Mouse (Mus musculus) hindbrain, postnatal 0 days (tissue): ENCODE results near the gene 1700008O03Rik. TPM values are rescaled to one million over a fixed set of nuclear protein-coding genes. Genes with fewer than 3 reads are reported as not detected.

Experiments
- ATAC-seq: fragments of 200-750 bp; cut with Nextera tagmentation; 2 replicates; pipeline ENCODE4 v1.8.0; 2017; ENCODE audit warnings: mild to moderate bottlenecking, moderate TSS enrichment, moderate library complexity
- DNase-seq: peaks from one replicate; pipeline ENCODE4 v3.0.0-alpha.2; 2015; ENCODE audit warnings: low spot score
- H3K27ac ChIP-seq: fragments of 300-500 bp; sonication (generic); 2 replicates; pipeline ENCODE4 v1.5.1; 2014; ENCODE audit warnings: mild to moderate bottlenecking
- H3K27me3 ChIP-seq: fragments of 300-500 bp; sonication (generic); 2 replicates; pipeline ENCODE4 v1.6.1; 2014; ENCODE audit warnings: low read length, mixed read lengths; ENCODE audit not compliant: insufficient read depth
- H3K36me3 ChIP-seq: fragments of 300-500 bp; sonication (generic); 2 replicates; pipeline ENCODE4 v1.6.1; 2014; ENCODE audit warnings: low read length, mixed read lengths; ENCODE audit not compliant: insufficient read depth
- H3K4me1 ChIP-seq: fragments of 300-500 bp; sonication (generic); 2 replicates; pipeline ENCODE4 v1.6.1; 2014; ENCODE audit warnings: antibody characterized with exemption, low read length, mixed read lengths; ENCODE audit not compliant: insufficient read depth
- H3K4me2 ChIP-seq: fragments of 300-500 bp; sonication (generic); 2 replicates; pipeline ENCODE4 v1.6.1; 2014; ENCODE audit warnings: low read depth, mild to moderate bottlenecking, low read length, moderate library complexity, mixed read lengths
- H3K4me3 ChIP-seq: fragments of 300-500 bp; sonication (generic); 2 replicates; pipeline ENCODE4 v1.5.1; 2014; ENCODE audit warnings: low read length
- H3K9ac ChIP-seq: fragments of 300-500 bp; sonication (generic); replicated peaks from 2 replicates; pipeline ENCODE4 v1.6.1; 2014; ENCODE audit warnings: mild to moderate bottlenecking, low read length, moderate library complexity, mixed read lengths
- H3K9me3 ChIP-seq: fragments of 300-500 bp; sonication (generic); 2 replicates; pipeline ENCODE4 v1.6.1; 2016; ENCODE audit warnings: low read length, mixed read lengths
- CTCF ChIP-seq: IDR thresholded peaks from 2 replicates; pipeline ENCODE4 v1.5.1; 2016; ENCODE audit warnings: antibody characterized with exemption, control low read depth, low read depth
- WGBS: fragments of 180-500 bp; shearing (Covaris S2); extraction: QIAGEN DNeasy Blood & Tissue Kit; methylation state at CpG from one replicate; pipeline ENCODE4 v1.1.7; 2014; 5-methylcytosine and 5-hydroxymethylcytosine counted together
- polyA plus RNA-seq: library from polyadenylated mRNA; unstranded; fragments of >200 nt; fragmentation: Nextera tagmentation; extraction: Ambion mirVana; gene quantifications from 2 replicates; pipeline ENCODE4 v1.2.1, GENCODE M21; 2015
- total RNA-seq: library from RNA; depleted of rRNA; stranded (reverse); fragments of >200 nt; gene quantifications from 2 replicates; pipeline ENCODE4 v1.2.3, GENCODE M21; 2014

1700008O03Rik gene
- total and polyA plus RNA-seq, 2 experiments from 2014 or later, result 1.4 to 3.3 TPM

- Histone ChIP-seq H3K4me2 (no peak overlapping the region), H3K4me1 (peaks cover 6% of the 10 kb centered on the region), H3K4me3 (no peak overlapping the region), H3K9me3 (no peaks in the 10 kb centered on the region), H3K36me3 (no peaks in the 10 kb centered on the region), H3K9ac (no peak overlapping the region), H3K27me3 (peaks cover 27% of the 10 kb centered on the region; the same call in 1 of the 2 replicates), H3K27ac (no peak overlapping the region)
- TF ChIP-seq CTCF, result no peak
- DNase-seq (no peak), ATAC-seq (no peak)
- WGBS, result 35% methylated on average over 6 of the region's 6 CpGs
Observed at GRCm38 (mm10) chr7:44355411-44355810, 30.2 kb downstream of the 1700008O03Rik start.

GRCm38 (mm10) chr7:44353601-44354340 is 31.8 kb downstream of the 1700008O03Rik start:
- Histone ChIP-seq H3K4me2 (no peak overlapping the region), H3K4me1 (no peaks in the 10 kb centered on the region), H3K36me3 (no peaks in the 10 kb centered on the region), H3K9ac (no peak overlapping the region), H3K27me3 (peaks cover 27% of the 10 kb centered on the region; the same call in 1 of the 2 replicates), H3K4me3 (no peak overlapping the region), H3K9me3 (no peaks in the 10 kb centered on the region), H3K27ac (no peak overlapping the region)
- no peak for TF ChIP-seq CTCF
- DNase-seq (no peak), ATAC-seq (no peak)
- WGBS, result 8% methylated on average over 34 of the region's 35 CpGs

GRCm38 (mm10) chr7:44352750-44353600 is 32.6 kb downstream of the 1700008O03Rik start:
- Histone ChIP-seq H3K36me3 (0 out of 2 replicates have a peak, but pooled peaks cover 4% of the 10 kb centered on the region), H3K27ac (no peak overlapping the region), H3K4me1 (no peaks in the 10 kb centered on the region), H3K9me3 (no peaks in the 10 kb centered on the region), H3K4me3 (no peak overlapping the region), H3K27me3 (peaks cover 27% of the 10 kb centered on the region; the same call in 1 of the 2 replicates), H3K9ac (no peak overlapping the region), H3K4me2 (0 out of 2 replicates have a peak overlapping the region, but pooled peaks have one; percentile 27)
- WGBS, result 12% methylated on average over 67 of the region's 71 CpGs
- peak; percentile 34 for DNase-seq
- no peak for ATAC-seq
- TF ChIP-seq CTCF, result no peak

GRCm38 (mm10) chr7:44351881-44352749 is 33.5 kb downstream of the 1700008O03Rik start:
- H3K9ac ChIP-seq, result no peak overlapping the region
- DNase-seq (no peak), ATAC-seq (no peak; the same call in 1 of the 2 replicates)
- TF ChIP-seq CTCF, result no peak
- H3K4me2 ChIP-seq, result 0 out of 2 replicates have a peak overlapping the region, but pooled peaks have one; percentile 27
- no peaks in the 10 kb centered on the region for H3K4me1 ChIP-seq
- no peaks in the 10 kb centered on the region for H3K9me3 ChIP-seq
- WGBS, result 11% methylated on average over 68 of the region's 71 CpGs
- peaks cover 27% of the 10 kb centered on the region; the same call in 1 of the 2 replicates for H3K27me3 ChIP-seq
- no peak overlapping the region for H3K4me3 ChIP-seq
- H3K36me3 ChIP-seq, result 0 out of 2 replicates have a peak, but pooled peaks cover 9% of the 10 kb centered on the region
- no peak overlapping the region for H3K27ac ChIP-seq

- Histone ChIP-seq H3K9ac (peak overlapping the region; percentile 0; the same call in 1 of the 2 replicates), H3K27ac (peak overlapping the region; percentile 50), H3K36me3 (peaks cover 12% of the 10 kb centered on the region; the same call in 1 of the 2 replicates), H3K4me2 (peak overlapping the region; percentile 50), H3K9me3 (no peaks in the 10 kb centered on the region), H3K4me3 (0 out of 2 replicates have a peak overlapping the region, but pooled peaks have one; percentile 3), H3K27me3 (peaks cover 27% of the 10 kb centered on the region; the same call in 1 of the 2 replicates), H3K4me1 (no peaks in the 10 kb centered on the region)
- ATAC-seq, result peak; percentile 60
- TF ChIP-seq CTCF, result peak; percentile 96
- 7% methylated on average over 25 of the region's 25 CpGs for WGBS
- DNase-seq, result peak; percentile 95
Observed at GRCm38 (mm10) chr7:44350957-44351711, 34.5 kb downstream of the 1700008O03Rik start.
